Mouse (Mus musculus) liver, embryonic 14.5 days (tissue): ENCODE data around the gene Tmem63c.

Experiments
- CTCF ChIP-seq: IDR thresholded peaks from 2 replicates; pipeline ENCODE4 v1.5.1; 2016; ENCODE audit warnings: antibody characterized with exemption, low read depth, control low read depth
- EP300 ChIP-seq: IDR thresholded peaks from 2 replicates; pipeline ENCODE4 v1.6.1; 2016; ENCODE audit warnings: antibody characterized with exemption, low read depth

- no peak for TF ChIP-seq EP300
- TF ChIP-seq CTCF, result no peak
Observed at GRCm38 (mm10) chr12:87040857-87041256, 19.7 kb downstream of the Tmem63c start.
